Mouse (Mus musculus) ES-Bruce4 (cell line): Measurements from ENCODE around the gene Ryr1. TPM values are rescaled to one million over a fixed set of nuclear protein-coding genes. Genes with fewer than 3 reads are reported as not detected.
"Not testable (repeated sequence)": the region's sequence is repeated elsewhere in the genome, so short reads cannot be mapped to it uniquely, and the experiment has no call there.

Experiments used
- H3K27ac ChIP-seq: 2 replicates; pipeline ENCODE4 v1.5.1; 2012; ENCODE audit warnings: low read length, inconsistent platforms; ENCODE audit not compliant: insufficient read depth
- H3K27me3 ChIP-seq: 2 replicates; pipeline ENCODE4 v1.6.1; 2012; ENCODE audit warnings: mild to moderate bottlenecking, low read length, inconsistent platforms; ENCODE audit not compliant: control insufficient read depth, poor library complexity, insufficient read depth, severe bottlenecking
- H3K36me3 ChIP-seq: 2 replicates; pipeline ENCODE4 v1.6.1; 2012; ENCODE audit warnings: inconsistent platforms, mild to moderate bottlenecking, low read length, moderate library complexity; ENCODE audit not compliant: control insufficient read depth, poor library complexity, insufficient read depth, severe bottlenecking
- H3K4me1 ChIP-seq: one replicate; pipeline ENCODE4 v1.8.1; 2011; ENCODE audit warnings: low read length; ENCODE audit not compliant: control insufficient read depth, insufficient read depth
- H3K4me3 ChIP-seq: 2 replicates; pipeline ENCODE4 v1.5.1; 2011; ENCODE audit warnings: low read depth, mild to moderate bottlenecking, low read length
- H3K9ac ChIP-seq: 2 replicates; pipeline ENCODE4 v1.6.1; 2012; ENCODE audit warnings: low read depth, mild to moderate bottlenecking, inconsistent platforms; ENCODE audit not compliant: poor library complexity, severe bottlenecking
- H3K9me3 ChIP-seq: replicated peaks from 2 replicates; pipeline ENCODE4 v1.6.1; 2012; ENCODE audit warnings: mild to moderate bottlenecking, low read length, inconsistent platforms; ENCODE audit not compliant: control insufficient read depth, poor library complexity, insufficient read depth, severe bottlenecking
- CTCF ChIP-seq: IDR thresholded peaks from one replicate; pipeline ENCODE4 v1.8.1; 2011; ENCODE audit warnings: low read depth, low read length
- EP300 ChIP-seq: IDR thresholded peaks from 2 replicates; pipeline ENCODE4 v1.6.1; 2011; ENCODE audit warnings: low read depth, low read length; ENCODE audit not compliant: insufficient read depth
- POLR2A ChIP-seq: IDR thresholded peaks from one replicate; pipeline ENCODE4 v1.8.1; 2011; ENCODE audit warnings: low read length; ENCODE audit not compliant: insufficient read depth
- polyA plus RNA-seq: library from polyadenylated mRNA; stranded (reverse); fragments of >200 nt; gene quantifications from 2 replicates; pipeline ENCODE4 v1.2.4, GENCODE M21; 2011; ENCODE audit warnings: low read depth; ENCODE audit not compliant: missing spikeins, insufficient read depth, insufficient read length

Gene Ryr1
- polyA plus RNA-seq, 1 experiment = 10.3 TPM

DNA sequence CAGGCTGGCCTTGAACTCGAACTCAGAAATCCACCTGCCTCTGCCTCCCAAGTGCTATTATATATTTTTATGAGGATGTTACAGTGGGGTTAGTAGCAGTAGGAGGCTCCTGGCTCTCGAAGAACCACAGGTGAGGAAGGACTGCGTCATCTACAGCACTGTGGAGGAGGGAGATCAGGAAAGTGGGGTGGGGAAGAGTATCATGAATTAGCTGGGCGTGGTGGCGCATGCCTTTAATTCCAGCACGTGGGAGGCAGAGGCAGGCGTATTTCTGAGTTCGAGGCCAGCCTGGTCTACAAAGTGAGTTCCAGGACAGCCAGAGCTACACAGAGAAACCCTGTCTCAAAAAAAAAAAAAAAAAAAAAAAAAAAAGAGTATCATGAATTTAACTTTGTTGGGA lies 156.9 kb downstream of the Ryr1 start:
- H3K4me1 ChIP-seq = peaks cover 34% of the 10 kb centered on the region
- not testable (repeated sequence) for H3K4me3 ChIP-seq, H3K9ac ChIP-seq, H3K9me3 ChIP-seq, H3K36me3 ChIP-seq, H3K27me3 ChIP-seq
- 0 out of 2 replicates have a peak, but pooled peaks have one; percentile 37 for TF ChIP-seq EP300
- H3K27ac ChIP-seq = peak overlapping the region; percentile 95

DNA sequence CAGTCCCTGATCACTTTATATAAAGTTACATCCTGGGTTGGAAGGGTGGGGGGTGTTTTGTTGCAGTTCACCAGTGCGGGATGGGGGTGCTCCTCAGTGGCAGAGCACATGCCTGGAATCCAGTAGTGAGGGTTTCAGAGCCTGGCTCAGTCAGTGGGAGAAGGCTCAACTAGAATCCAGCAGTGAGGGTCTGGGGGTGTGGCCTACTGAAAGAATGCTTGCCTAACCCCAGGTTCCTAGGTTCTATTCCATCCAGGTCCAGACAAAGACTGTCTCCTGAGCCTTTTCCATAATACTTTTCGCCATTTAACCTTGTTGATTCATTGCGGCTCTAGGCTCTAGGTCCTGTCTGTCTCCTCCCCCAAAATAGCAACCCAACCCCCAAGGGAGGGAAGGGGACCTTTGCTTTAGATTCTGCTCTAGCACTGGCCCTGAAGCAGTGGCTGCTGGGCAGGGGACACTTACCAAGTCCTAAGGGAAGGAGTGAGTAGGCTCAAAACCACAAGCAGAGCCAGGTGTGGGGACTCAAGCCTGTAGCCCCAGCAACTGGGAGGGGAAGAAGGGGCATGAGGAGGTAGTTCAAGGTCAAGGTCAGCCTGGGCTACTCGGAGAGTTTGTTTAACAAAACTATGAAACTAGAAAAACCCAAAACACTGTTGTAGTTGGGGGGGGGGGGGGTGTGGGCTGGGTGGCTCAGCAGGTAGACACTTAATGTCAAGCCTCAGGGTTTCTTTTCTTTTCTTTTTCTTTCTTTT lies 158.1 kb downstream of the Ryr1 start:
- peaks cover 30% of the 10 kb centered on the region for H3K4me1 ChIP-seq
- no peaks in the 10 kb centered on the region for H3K9me3 ChIP-seq
- H3K9ac ChIP-seq = peak overlapping the region; percentile 39; the same call in 1 of the 2 replicates
- H3K36me3 ChIP-seq = peaks cover 2% of the 10 kb centered on the region; the same call in 1 of the 2 replicates
- H3K27ac ChIP-seq = peak overlapping the region; percentile 94
- peak overlapping the region; percentile 25; the same call in 1 of the 2 replicates for H3K4me3 ChIP-seq
- TF ChIP-seq EP300 (peak; percentile 6; the same call in 1 of the 2 replicates), CTCF (no peak)
- H3K27me3 ChIP-seq = no peaks in the 10 kb centered on the region

DNA sequence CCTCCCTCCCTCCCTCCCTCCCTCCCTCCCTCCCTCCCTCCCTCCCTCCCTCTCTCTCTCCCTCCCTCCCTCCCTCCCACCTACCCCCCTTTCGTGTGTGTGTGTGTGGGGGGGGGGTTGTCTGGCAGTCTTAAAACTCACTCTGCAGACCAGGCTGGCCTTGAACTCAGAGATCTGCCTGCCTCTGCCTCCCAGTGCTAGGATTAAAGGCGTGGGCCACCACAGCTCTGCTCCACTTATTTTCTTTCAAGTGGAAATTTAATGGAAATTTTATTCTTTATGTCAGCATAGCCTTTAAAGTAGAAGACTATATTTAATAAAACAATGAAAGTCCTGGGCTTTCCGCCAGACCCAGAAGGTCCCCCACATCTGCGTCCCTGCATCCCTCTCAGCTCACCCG lies 158.8 kb downstream of the Ryr1 start:
- Histone ChIP-seq H3K36me3 (no peaks in the 10 kb centered on the region), H3K9ac (peak overlapping the region; percentile 39; the same call in 1 of the 2 replicates), H3K4me3 (peak overlapping the region; percentile 25), H3K27me3 (no peaks in the 10 kb centered on the region), H3K9me3 (no peaks in the 10 kb centered on the region), H3K27ac (peak overlapping the region; percentile 96), H3K4me1 (peaks cover 22% of the 10 kb centered on the region)
- TF ChIP-seq EP300 (no peak), POLR2A (no peak), CTCF (no peak)

- H3K9ac ChIP-seq = 0 out of 2 replicates have a peak overlapping the region, but pooled peaks have one; percentile 12
- H3K27me3 ChIP-seq = no peaks in the 10 kb centered on the region
- TF ChIP-seq CTCF (no peak), POLR2A (no peak), EP300 (no peak)
- H3K36me3 ChIP-seq = no peaks in the 10 kb centered on the region
- peak overlapping the region; percentile 96 for H3K27ac ChIP-seq
- no peak overlapping the region for H3K4me3 ChIP-seq
- no peaks in the 10 kb centered on the region for H3K9me3 ChIP-seq
- H3K4me1 ChIP-seq = peaks cover 19% of the 10 kb centered on the region
Observed at GRCm38 (mm10) chr7:28965346-28965840, 159.6 kb downstream of the Ryr1 start.

- TF ChIP-seq POLR2A (no peak), EP300 (0 out of 2 replicates have a peak, but pooled peaks have one; percentile 62)
- Histone ChIP-seq H3K27me3 (no peaks in the 10 kb centered on the region), H3K4me3 (no peak overlapping the region), H3K9me3 (no peaks in the 10 kb centered on the region), H3K36me3 (peaks cover 5% of the 10 kb centered on the region; the same call in 1 of the 2 replicates), H3K27ac (peak overlapping the region; percentile 95), H3K4me1 (peaks cover 9% of the 10 kb centered on the region), H3K9ac (peak overlapping the region; percentile 80)
Observed at GRCm38 (mm10) chr7:28963399-28963923, 161.5 kb downstream of the Ryr1 start.
